Mouse (Mus musculus): ENCODE results near the gene Idh1.
"Not testable (repeated sequence)": the region's sequence is repeated elsewhere in the genome, so short reads cannot be mapped to it uniquely, and the experiment has no call there.

Gene Idh1

DNA sequence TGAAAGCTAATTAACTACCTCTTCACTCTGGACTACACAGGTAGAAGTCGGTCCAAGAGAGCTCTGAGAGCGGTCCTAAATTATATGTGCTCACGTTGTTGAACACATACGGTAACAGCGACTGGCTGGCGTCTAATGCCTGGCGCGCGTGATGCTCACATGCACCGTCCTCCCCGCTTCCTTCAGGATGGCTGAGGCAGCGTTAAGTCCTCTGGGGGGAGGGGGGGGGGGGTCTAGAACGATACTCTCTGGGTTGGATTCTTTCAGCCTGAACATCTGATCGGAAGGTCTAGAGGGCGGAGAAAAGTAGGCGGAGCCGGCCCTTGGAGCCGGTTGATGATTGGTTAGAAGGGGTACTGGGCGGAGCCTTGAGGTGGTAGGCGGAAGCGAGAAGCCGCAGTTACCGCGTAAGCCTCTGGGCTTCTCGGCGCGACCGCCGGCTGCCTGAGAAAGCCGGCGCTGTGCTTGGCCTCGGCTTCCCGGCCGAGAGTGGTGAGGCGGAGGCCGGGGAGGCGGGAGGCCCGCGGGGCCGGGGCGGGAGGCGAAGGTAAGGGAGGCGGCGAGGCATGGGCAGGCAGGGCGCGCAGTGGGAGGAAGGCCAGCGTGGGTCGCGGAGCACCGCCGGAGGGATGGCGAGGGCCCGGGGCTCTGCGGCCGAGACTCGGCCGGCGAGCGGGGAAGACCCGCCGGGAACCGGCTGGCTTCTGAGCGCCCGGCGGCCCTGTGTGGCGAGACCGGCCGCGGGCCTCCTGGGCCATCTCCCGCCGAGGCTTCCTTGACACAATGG lies at the start of gene Idh1, which contains the start of gene Pikfyve:
Gene Idh1 (minus strand): TSS at position 214 of the 787 bp plus-strand sequence.
Gene Pikfyve (plus strand): TSS at position 397 of the 787 bp plus-strand sequence.
- DNase-seq (ENCODE audit: low spot score) = peak; percentile 96

DNA sequence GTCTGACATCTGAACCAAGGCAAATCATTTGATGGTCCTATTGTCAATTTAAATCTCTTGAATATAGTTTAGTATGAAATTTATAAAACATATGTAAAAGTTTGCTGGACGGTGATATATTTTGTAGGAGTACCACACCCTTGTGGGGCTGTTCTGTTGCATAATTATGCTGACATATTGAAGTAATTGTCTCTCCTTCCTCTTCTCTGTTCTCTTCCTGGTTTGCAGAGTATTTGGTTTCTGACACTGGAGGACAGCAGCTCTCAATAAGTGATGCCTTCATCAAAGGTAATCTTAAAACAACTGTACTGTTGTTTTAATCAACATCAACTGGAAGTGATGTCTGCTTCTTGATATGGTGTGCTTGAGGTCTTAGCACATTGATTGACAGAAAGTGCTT lies 44.3 kb upstream of the Idh1 start:
- no peak for DNase-seq (ENCODE audit: low spot score)

DNA sequence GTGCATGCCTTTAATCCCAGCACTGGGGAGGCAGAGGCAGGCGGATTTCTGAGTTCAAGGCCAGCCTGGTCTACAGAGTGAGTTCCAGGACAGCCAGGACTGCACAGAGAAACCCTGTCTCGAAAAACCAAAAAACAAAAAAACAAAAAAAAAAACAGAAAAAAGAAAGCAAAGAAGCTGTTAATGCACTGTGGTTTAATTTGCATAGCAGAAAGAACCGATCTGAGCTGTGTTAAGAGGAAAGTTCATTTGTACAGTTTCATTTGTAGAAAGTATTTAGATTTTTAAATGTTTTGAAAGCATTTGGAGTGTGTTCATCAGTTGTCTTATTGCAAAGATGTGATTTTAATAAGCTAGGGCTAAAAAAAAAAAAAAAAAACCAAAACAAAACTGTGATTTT lies 43.5 kb upstream of the Idh1 start:
- DNase-seq (ENCODE audit: low spot score) = not testable (repeated sequence)

DNA sequence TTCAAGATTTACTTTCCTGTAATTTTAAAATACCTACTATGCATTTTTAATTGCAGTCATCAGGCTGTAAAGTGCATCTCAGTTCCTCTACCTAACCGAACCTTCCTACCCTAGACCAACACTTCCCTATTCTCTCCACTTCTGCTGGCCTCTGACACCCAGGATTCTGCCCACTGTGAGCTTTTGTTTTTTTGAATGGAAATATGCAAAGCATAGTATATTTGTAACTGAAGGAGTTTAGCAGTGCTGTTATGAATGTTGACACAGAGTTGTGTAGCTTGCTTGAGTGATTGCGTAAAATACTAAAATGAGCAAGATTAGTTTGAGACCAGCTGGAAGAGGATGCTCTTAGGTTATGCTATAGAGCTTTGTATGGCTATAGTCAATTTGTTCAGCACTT lies 41.4 kb upstream of the Idh1 start:
- DNase-seq (ENCODE audit: low spot score) = no peak

DNA sequence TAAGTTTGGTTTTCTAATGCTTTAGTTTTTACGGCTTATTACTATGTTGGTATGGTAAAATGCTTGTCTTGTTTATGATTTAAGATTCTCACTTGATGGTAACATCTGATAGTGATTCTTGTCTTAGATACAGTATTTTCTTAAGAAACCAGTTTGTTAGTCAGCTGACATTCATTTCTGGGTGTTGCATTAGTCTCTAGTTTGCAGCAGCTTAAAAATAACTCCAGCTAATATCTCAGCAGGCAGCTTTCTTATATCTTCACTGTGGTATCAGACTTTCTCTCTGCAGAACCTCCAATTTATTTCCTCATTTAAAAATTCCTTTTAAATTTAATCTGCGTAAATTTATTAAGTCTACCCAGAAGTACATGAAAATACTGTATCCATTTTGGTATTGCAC lies 37.4 kb upstream of the Idh1 start:
- DNase-seq (ENCODE audit: low spot score) = no peak

DNA sequence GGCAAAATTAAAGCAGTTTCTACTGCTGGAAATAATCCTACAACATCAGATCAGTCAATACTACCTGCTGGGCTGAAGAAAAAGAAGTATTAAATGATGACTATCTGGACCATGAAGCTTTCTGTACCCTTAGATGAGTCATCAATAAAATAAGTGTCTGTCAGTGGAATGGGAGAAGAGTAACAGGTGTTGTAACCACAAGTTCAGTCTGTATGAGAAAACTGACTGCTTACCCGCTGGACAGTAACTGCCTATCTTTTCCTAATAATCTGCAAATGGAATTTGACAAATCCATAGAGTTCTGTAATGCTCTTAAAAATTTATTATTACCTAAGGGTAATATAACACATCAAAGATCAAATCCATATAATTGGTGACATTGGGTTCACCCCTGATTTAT lies 31.7 kb upstream of the Idh1 start:
- no peak for DNase-seq (ENCODE audit: low spot score)

DNA sequence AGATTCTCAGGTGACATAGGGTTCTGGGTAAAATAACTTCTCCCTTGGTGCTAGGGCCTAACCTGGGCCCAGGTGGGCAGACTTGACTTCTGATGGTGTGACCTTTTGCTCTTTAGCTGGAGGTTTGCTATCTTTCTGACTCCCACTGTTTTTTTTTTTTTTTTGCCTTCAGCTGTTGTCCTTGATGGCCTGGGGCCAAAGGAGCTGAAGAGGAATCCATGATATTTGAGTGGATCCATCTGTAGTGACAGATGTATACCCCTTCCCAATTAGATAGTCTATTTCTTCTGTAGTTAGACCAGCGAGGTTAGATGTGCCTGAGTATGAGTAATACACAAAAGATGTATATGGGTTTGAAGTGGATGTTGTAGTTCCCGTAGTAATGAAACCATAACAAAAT lies 31.3 kb upstream of the Idh1 start:
- DNase-seq (ENCODE audit: low spot score) = no peak

DNA sequence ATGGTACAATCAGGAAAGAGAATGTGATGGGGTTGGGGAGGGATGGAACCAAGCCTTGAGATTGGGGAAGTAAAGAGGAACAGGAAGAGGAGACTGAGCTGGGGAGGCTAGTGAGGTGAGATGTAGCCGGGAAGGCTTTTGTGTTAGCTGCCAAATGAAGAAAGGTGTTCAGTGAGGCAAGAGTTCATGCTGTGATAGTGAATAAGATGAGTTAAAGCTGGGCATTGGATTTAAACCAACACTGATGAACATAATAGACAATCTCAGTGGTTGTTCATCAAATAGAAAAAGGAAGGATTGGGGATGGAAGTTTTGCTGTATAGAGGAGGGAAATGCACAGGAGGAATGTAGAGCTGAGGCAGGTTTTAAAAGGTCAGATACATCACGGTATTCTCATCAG lies 26.9 kb upstream of the Idh1 start:
- DNase-seq (ENCODE audit: low spot score) = no peak

DNA sequence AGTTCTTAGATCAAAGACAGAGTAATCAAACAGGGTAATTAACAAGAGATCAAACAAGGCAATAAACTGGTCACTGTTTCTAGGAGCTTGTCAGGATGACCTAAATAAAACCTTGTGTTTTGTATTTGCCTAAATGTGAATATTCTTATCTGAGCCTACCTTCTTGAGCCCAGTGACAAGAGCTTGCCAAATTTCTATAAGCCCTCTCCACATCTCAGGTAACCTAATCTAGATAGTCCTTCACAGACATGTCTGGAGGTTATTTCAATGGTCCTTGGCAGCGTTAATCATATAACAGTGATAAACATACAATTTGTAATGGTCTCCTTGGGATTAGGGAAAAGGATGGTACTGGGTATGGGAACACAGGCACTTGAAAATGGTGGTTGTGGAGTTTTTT lies 18.0 kb upstream of the Idh1 start:
- no peak for DNase-seq (ENCODE audit: low spot score)

DNA sequence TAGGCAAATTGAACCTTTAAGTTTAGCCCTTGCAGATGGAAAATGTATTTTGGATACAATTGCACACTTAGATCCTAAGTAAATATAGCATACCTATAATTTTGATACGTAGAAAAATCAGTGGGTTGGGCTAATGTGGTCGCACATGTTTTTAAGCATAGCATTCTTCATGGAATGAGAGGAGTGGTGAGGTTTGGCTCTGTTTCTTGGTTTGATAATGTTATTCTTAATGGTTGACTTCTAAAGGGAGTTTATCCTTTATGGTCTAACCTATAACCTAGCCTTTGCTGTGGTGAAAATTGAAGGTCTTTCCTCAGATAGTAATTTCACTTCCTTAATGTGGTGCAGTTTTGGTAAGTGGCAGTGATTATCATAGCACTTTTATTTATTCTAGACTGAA lies 12.6 kb upstream of the Idh1 start:
- no peak for DNase-seq (ENCODE audit: low spot score)

DNA sequence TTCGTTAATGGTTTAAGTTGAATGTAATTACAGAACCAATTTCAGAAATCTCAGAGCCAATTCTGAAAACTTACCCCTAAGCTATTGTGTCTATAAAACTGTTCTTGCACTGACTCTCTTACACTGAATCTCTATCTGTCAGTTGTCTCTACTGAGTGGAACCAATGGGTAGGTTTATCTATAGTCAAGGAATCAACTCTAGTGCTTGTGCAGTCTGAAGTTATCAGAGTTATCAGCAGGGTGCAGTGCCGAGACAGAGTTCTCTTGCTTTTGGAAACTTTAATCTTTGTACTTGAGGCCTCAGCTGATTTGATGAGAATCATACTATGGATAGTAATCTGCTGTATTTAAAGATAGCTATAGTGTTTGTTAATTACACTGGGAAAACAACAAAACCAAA lies 12.1 kb upstream of the Idh1 start:
- DNase-seq (ENCODE audit: low spot score) = no peak

DNA sequence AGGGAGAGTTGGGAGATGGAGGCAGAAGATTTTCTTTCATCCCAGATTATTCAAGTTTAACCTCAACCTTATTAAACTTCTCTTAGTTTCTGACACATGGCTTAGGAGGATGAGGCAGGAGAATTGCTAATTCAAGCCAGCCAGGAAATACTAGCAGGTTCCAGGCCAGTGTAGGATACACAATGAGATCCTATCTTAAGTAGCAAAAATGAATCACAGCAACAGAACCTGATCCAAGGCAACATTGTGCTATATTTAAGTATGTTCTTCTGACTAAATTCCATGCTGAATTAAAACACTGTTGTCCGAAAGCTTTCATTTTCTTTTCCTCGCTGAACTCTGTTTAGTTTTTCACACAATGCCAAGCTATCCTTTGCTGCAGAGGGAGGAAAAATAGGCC lies 6.9 kb upstream of the Idh1 start:
- no peak for DNase-seq (ENCODE audit: low spot score)

DNA sequence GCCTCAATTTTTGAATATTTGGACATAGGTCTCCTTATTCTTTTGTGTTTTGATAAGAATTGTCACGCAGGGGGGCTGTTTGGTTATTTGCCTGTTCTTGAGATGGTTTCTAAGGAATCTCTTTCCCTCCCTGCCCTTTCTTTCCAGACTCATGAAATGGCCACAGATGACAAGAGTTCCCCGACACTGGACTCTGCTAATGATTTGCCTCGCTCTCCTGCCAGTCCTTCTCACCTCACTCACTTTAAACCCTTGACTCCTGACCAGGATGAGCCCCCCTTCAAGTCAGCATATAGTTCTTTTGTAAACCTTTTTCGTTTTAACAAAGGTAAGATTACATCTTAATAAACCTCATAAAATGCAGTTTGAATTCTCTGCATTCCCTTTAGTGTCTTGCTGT lies 3.9 kb upstream of the Idh1 start:
- DNase-seq (ENCODE audit: low spot score) = no peak

DNA sequence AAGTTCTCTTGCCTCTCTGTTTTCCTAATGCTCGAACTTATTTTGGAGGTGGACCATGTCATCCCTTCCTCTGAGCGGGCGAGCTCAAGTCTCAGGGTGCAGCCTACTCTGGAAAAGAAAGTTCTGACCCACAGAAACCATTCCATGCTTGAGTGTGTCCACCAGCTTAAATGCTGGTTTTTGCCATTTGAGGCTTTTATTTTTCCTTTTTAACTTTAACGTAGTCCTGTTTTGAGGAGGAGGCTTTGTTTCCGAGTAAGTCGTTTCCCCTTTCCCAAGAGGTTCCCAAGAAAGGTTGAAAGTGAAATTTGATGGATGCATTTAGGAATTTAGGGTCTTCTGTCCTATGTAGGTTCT lies 752 bp upstream of the Idh1 start:
- no peak for DNase-seq (ENCODE audit: low spot score)

DNA sequence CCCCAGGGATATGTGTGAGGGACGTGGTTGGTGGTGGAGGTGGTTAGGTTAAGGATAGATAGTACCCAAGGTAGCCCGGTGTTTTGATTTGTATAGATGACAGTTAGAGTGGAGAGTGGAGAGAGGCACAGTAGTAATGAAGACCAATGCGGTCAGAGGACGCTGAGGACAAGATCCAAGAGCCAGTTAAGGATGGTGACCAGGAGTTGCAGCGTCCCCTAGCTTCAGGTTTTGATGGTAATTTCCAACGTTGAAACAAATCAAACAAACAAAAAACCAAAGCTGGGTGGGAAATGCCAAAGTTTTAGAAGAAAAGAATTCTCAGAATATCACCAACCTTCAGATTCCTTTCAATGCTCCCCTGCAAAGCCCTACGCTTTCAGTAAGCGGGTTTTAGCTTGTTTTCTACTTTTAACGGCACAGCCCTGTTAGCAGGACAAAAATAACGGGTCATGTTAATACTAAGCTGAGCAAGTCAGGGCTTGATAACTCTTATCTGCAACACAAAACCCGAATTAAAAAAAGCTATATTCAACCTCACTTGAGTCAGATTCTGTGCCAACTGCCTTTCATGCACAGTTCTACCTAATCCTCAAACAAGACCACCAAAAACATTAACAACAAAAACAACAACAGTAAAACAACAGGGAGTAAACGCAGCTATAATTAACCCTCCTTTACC lies 635 bp downstream of the Idh1 start:
- DNase-seq (ENCODE audit: low spot score) = no peak

DNA sequence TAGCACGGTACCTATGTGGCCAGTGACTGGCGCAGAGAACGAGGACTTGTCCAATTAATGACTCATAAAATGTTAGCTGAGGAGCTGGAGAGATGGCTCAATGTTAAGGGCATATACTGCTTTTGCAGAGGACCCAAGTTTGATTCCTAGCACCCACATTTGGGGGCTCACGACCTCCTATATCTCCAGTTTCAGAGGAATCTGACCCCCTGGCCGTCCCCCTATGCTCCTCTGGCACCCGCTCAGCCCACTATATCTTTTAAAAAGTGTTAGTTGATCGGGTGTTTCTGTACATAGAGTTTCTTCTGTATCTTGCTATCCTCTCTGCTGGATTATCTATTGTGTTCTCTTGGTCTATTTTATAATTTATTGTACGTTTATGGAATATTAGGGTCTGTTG lies 1.3 kb downstream of the Idh1 start:
- no peak for DNase-seq (ENCODE audit: low spot score)

DNA sequence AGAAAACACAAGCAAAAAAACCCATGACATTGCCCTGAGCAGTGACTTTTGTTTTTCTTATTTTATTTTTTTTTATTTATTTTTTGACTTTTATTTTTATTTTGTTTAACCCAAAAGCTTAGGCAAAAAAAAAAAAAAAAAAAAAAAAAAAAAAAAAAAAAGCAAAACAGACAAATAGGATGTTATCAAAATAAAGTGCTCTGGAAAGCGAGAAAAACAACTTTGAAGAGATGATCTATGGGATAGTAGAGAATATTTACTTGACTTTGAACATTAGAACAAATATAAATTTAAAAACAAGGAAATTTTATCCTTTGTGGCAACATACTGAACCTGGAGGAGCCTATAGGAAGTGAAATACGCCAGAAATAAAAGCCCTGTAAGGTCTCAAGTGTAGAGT lies 2.3 kb downstream of the Idh1 start:
- DNase-seq (ENCODE audit: low spot score) = no peak

DNA sequence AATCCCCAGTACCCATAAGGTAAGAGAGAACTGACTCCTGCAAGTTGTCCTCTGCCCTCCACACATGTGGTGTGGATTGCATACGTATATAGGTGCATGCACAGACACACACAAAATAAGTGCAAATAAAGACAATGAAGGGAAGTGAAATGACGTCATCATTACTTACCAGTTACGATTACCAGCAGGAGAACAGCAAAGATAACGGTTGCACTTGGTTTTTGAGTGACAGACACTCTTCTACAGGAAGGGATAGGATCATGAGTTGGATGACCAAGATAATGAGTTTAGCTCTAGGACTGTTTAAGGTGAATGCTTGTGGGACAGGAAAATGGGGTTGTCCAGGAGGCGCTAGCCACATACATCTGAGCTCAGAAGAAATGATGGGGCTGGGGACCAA lies 4.8 kb downstream of the Idh1 start:
- DNase-seq (ENCODE audit: low spot score) = no peak

DNA sequence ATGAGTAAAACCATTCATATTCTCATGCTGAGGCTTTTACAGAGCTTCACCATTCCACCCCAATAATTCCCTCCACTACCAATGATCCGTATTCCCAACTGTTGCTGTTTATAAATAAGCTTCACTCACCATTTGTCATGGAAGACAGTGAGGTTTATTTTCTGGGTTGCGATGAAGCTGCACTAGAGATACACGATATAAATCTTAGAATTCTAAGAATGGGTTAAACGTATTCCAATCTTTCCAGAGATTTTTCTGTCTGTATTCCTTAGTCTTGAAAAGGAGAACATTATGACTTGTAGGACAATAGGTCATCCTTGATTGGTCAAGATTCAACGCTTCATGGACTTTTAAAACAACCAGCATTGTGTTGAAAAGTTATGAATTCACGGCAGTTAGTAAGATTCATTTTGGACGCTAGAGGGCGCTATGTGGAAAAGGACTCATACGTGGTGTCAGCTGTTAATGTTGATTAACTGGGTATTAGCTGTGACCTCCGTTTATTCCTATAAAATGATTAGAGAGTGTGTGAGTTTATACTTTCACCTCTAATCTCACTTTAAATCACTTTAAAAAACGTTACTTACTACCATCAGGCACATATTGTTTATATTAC lies 6.6 kb downstream of the Idh1 start:
- peak; percentile 64 for DNase-seq (ENCODE audit: low spot score)

DNA sequence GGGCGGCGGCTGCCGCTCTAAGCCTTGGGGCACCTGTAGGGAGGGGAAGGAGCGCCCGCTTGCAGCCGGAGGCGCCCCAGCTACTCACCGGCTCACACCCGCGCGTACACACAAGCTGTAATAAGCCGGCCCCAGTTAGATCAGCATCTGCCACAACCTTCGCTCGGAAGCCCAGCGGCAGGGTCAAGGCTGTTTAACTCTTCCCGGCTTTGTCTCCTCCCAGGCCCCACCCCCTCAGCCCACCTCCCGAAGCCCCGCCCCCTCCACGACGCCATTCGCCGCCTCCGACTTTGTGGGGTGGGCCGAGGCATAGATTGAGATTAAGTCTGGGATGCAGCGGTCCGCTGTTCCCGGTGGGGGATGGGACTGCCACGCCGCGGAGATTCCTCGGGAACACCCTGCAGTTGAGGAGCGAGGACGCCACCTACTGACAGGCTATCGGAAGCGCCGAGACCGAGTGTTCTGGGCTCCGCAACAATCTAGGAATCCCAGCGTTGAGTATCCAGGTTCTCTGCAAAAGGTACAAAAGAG lies 7.3 kb downstream of the Idh1 start:
- DNase-seq (ENCODE audit: low spot score) = peak; percentile 97

DNA sequence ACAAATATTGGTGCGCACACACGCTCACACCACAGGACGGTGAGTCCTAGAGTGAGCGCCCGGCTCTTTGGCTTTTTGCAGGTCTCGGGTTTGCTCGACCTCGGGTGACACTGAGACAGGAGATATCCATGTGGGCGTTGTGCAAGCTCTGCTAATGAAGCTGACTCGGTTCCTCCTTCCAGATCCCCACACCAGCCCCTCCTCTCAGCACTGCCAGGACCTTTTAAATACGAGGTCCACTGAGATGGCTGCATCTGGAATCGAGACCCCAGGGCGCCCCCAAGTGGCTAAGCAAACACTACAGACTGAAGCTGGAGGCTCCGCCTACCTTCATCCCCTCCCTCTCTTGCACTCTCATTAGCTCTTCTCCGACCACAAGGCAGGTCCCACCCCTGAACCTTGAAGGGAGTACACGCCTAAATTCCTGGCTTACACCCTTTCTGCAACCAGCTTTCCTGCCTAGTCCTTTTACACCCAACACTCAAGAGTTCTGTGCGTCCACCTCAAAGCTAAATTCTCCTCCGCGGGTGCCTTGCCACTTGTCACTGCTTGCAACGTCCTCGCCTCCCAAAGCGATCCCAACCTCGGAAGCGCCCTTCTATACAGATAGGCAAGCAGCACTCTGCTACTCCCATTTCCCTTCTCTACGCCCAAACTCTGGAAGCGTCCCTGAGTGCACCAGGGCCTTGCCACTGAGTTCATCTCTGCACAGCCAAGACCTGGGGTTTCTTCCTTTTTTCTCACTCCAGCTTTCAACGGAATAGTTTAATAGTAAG lies 8.0 kb downstream of the Idh1 start:
- DNase-seq (ENCODE audit: low spot score) = peak; percentile 92

DNA sequence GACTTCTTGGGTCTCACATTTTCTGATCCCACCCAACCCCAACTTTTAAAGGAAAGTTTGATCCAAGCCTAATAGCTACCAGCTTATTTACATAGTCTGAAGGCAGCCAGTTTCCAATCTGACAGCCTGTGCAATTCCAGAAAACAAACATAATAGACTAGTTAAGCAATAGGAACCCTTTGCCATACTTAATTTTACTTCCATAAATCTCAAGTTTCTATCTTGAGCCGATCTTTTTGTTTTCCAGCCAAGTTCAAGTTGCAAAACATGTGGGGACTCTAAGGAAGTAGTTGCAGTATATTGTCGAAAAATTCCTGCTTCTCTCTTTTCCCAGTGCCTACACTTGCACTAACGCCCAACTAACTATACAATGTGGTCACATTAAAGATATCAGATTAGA lies 8.8 kb downstream of the Idh1 start:
- DNase-seq (ENCODE audit: low spot score) = no peak

Measured in ovary, postnatal 14 days (tissue).